Mouse (Mus musculus) heart, postnatal 0 days (tissue): ENCODE measurements around the gene Thrap3.
"Not testable (repeated sequence)": the region's sequence is repeated elsewhere in the genome, so short reads cannot be mapped to it uniquely, and the experiment has no call there.

Source experiments
- CTCF ChIP-seq: IDR thresholded peaks from 2 replicates; pipeline ENCODE4 v1.5.1; 2016; ENCODE audit warnings: antibody characterized with exemption, control low read depth, low read depth
- EP300 ChIP-seq: IDR thresholded peaks from 2 replicates; pipeline ENCODE4 v1.6.1; 2016; ENCODE audit warnings: antibody characterized with exemption, low read depth

DNA sequence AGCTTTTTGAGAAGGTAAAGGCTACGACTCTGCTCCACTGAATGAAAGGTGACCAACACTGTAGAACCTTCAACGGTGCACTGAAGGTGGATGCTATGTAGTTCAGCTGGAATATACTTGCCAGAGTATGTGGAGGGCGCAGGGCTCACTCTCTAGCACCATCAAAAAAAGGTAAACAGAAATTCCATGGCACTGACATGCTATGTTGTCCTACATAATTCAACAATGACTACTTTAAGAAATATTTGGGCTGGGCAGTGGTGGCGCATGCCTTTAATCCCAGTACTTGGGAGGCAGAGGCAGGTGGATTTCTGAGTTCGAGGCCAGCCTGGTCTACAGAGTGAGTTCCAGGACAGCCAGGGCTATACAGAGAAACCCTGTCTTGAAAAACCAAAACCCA is 31.8 kb downstream of the Thrap3 start:
- TF ChIP-seq CTCF, EP300: not testable (repeated sequence)
